ENCODE assay signal across 7 mouse cellular contexts in genomic region chr17:12631771-12632600, GRCm38 (mm10). TPM values are rescaled to one million over a fixed set of nuclear protein-coding genes. Genes with fewer than 3 reads are reported as not detected.
DNase-seq lines count a peak whose midpoint lies in the region; ATAC-seq lines count a peak whose summit lies in the region.

No protein-coding gene starts in this region.

- H3K36me3 ChIP-seq in neural tube, embryonic 15.5 days = no peaks in the 10 kb centered on the region

- peak; percentile 52 for DNase-seq in neural tube, embryonic 10.5 days (ENCODE audit: extremely low spot score, low spot score)
- peak; percentile 9 to 29 for DNase-seq in kidney, postnatal 36 days
- DNase-seq in yolk sac, embryonic 10.5 days (ENCODE audit: low spot score) = peak; percentile 10
- no peak for DNase-seq in testis, postnatal 10 days (ENCODE audit: low spot score)

- WGBS in neural tube, embryonic 15.5 days = 47% methylated on average over 7 of the region's 7 CpGs

- H3K9me3 ChIP-seq in neural tube, embryonic 15.5 days (replicated peaks) = no peaks in the 10 kb centered on the region

- H3K4me2 ChIP-seq in neural tube, embryonic 15.5 days = no peak overlapping the region

- no peaks in the 10 kb centered on the region for H3K27me3 ChIP-seq in neural tube, embryonic 15.5 days (replicated peaks)

- H3K27ac ChIP-seq in neural tube, embryonic 15.5 days (replicated peaks) = no peak overlapping the region

- no peak overlapping the region for H3K9ac ChIP-seq in neural tube, embryonic 15.5 days (replicated peaks)

- H3K4me3 ChIP-seq in neural tube, embryonic 15.5 days (replicated peaks) = no peak overlapping the region

- no peak for ATAC-seq in neural tube, embryonic 15.5 days (ENCODE audit: low FRiP score)
- ATAC-seq in common myeloid progenitor, adult 5-6 weeks (replicated peaks; ENCODE audit: low read depth, poor library complexity, severe bottlenecking) = 0 out of 2 replicates have a peak, but pooled peaks have one; percentile 29
- no peak for ATAC-seq in cerebellum, adult (ENCODE audit: insufficient number of reproducible peaks, low FRiP score, low TSS enrichment)

- 0 out of 2 replicates have a peak, but pooled peaks cover 2% of the 10 kb centered on the region for H3K4me1 ChIP-seq in neural tube, embryonic 15.5 days

RNA-seq across cellular contexts. Expression of gene Slc22a1, which starts 43.6 kb away (rescaled TPM):
- polyA plus RNA-seq in neural tube, embryonic 15.5 days (2015; fragmentation: Nextera tagmentation; extraction: Ambion mirVana) = not detected in 2 replicates
- total RNA-seq in common myeloid progenitor, adult 5-6 weeks (2017) = not detected in 2 replicates

RNA-seq across cellular contexts. Expression of gene Slc22a2, which starts 48.1 kb away (rescaled TPM):
- 0.23 and 0.24 TPM in 2 replicates for polyA plus RNA-seq in neural tube, embryonic 15.5 days (2015; fragmentation: Nextera tagmentation; extraction: Ambion mirVana)
- not detected in 2 replicates for total RNA-seq in common myeloid progenitor, adult 5-6 weeks (2017)
